Mouse (Mus musculus) naive thymus-derived CD4-positive, alpha-beta T cell, adult 2 months (primary cell): ENCODE results near the gene Sf1.

Source experiments
- DNase-seq: peaks from one replicate; pipeline ENCODE4 v3.0.0-alpha.2; 2011; ENCODE audit warnings: low read depth

Gene Sf1

DNA sequence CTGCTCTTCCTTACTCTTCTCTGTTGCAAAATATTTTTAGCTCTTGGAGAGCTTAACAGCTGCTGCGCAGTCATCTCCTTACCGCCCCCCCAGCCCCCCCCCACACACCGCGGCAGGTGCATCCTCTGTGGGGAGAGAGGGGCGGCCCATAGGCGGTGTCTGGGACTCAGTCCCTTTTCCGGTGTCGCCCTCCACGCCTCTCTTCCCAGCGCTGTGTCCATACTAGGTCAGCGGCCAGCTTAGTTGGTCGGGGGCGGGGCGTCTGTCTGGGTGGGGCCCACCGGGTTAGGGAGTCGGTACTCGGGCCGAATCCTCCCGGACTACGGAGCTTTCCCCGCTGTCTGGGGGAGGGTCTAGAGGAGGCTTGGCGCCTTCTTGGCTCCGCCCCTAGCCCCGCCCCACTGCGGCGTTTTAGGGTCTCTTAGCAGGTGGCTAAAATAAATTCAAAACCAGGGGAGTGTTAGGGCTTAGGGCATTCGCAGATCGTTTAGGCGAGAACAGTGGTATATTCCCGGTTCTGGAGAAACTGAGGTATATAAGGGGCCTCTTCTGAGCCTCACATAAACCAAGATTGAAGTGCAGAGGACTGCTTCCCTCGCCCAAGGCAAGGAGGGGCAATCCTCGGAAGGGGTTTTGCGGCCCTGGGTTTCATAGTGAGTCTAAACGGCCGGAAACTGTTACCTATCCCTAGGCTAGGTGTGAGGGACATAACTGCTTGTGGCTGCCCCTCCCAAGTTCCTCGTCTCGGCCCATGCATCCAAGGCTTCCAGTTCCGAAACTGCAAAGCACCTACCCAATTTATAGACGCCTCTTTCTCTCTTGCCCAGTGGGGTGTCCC lies 35.2 kb downstream of the Sf1 start:
- peak; percentile 87 for DNase-seq

DNA sequence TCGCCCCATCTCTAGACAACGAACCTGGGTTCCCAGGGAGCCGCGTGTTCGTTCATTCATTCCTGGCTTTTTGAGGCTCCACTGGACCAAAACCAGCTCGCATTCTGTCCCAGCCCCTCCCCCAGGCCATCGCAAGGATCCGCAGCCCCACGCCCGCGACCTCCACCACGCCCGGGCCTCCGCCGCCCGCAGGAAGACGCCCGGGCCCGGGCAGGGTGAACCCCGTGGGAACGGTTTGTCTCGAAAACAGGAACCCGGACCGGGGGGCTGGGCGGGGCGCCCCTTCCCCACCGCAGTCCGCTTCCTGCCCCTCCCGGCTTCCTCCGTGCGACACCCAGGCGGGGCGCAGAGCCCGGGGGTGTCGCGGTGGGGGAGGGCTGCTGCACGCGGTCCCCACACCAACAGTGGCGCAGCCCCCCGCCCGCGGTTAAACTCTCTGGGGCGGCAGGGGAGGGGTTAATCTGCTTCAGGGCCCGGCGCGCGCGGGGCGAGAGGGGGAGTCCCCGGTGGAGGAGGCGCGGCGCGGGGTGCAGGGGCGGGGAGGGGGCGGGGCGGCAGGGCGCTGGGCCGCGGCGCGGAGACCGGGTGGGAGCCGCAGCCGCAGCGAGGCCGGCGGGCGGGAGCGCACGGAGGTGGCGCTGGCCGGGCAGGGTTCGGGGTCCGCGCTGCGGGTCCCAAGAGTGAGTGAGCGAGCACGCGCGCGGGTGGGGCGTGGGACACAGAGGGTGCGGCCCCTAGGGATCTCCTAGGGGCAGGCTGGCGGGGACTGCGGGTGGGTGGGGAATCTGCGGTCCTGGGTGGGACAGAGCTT lies 36.0 kb downstream of the Sf1 start, which contains the start of gene Rasgrp2:
Rasgrp2 (plus strand) TSS at position 56 of the 811 bp plus-strand sequence.
- peak; percentile 92 for DNase-seq

DNA sequence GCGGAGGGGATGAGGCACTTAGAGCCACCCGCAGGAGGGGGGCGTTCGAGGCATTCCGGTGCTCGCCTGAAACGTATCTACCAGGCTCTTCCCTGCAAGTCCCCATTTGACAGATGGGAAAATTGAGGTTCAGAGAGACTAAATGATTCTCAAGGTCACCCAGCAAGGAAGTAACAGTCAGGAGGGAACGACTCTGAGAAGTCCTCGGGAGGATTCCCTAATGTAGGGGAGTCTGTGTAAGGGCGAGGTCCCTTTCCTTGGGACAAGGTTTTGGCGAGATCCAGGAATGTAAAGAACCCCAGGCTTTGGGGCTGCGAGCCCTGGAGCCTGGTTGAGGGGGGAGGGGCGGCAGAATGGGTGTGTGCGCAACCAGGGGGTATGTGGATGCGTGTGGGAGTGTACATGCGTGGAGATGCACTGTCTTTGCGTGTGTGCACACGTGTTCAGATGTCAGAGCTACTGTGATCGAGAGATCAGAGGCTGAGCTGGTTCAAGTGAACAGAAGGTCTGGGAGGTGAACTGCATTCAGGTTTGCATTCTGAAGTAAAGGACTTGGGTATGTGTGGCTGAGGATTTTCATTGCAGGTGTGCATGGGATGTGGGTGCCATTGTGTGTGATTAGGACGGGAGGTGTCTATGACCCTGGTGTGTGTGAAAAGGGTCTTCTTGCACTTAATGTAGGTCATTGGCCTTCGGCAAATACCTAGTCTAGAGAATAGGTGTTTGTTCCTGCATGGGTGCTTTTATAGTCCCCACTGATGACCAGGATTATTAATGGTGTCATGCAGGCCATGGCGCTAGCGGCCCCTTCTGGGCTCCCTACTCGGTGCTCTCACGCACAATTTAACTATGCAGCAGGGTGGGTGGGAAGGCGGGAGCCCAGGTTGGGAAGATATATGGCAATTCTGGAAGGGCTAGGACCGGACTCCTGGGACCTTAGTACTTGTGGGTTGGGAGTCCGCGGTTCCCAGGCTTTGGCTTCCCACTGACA lies 36.9 kb downstream of the Sf1 start:
- DNase-seq = peak; percentile 86

DNA sequence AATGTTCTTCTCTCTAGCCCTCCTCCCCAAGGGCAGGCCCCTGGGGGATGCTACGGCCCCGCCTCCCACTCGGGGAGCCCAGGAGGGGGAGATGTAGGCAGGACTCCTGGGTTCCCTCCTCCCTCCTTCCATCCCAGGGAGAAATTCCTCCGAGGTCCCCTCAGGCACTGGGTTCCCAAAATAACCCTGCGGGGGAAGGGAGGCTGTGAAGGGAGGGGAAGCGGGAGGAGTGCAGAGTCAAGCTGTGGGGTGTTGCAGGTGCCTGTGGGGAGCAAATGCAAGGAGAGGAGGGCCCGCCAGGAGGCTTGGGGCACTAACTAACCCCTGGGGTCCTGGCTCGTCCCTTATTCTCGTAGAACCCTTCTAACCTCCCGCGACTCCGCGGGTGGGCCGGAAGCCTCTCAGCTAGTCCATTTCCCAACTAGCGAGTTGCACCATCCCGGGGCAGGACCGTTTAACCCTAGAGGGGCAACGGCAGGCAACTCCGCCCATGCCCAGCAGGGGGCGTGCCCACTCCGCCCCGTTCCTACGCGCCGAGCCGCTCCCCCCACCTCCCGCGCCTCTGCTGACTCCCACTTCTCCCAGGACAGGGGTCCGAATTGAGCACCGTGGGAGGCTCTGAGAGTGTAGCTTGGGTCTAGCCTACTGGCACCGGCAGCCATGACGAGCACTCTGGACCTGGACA lies 37.8 kb downstream of the Sf1 start:
- peak; percentile 89 for DNase-seq

DNA sequence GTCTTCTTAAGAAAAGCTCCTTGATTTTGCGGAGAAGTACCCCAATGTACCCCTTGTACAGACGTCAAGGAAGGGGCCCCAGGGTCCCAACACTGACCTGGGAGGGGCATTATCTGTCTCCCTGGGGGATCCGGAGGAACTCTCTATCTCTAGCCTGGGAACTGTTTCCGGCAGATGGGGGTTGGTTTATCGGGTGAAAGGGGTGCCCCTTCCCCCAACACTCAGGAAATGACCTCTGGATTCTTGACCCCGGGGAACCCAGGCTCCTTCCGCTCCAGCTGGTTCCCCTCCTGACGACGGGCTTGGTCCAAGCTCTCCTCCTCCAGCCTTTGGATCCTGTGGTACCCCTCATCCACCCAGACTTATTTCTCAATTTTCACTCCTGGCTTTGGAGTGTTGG lies 38.5 kb downstream of the Sf1 start:
- DNase-seq = no peak

DNA sequence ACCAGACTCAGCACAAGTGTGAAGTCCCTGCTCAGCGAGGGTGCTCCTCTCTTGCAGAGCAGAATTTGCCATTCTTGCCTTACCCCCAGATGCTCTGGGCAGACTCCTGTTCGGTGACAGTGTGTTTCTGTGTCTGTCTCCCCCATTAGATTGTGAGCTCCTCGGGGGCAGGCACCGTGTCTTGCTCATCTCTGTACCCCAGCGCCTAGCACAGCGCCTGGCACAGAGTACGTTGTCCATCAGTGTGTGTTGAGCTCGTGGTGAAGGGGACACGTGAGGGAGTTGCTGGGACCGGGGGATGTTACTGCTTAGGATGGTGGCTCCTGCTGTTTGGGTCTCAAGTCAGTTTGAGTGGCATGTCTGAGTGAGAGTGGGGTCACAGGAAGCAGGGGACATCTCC lies 40.4 kb downstream of the Sf1 start:
- DNase-seq = no peak

DNA sequence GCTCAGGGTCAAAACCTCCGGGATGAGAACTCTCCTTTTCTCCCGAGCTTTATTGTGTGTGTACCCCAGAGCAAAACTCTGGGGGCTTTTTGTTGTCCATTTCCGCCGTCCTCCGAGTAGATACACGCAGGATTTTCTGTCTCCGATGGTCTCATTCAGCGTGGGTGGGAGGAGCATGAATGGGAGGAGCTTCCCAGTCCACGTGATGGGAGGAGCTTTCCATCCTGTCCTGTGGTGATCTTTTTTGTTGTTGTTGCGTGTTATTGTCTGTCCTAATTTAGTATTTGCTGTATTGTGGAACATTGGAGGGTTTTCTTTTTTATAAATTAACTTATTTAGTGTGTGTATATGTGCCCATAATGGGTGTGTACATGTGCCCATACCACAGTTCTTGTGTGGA lies 41.9 kb downstream of the Sf1 start:
- DNase-seq = no peak

DNA sequence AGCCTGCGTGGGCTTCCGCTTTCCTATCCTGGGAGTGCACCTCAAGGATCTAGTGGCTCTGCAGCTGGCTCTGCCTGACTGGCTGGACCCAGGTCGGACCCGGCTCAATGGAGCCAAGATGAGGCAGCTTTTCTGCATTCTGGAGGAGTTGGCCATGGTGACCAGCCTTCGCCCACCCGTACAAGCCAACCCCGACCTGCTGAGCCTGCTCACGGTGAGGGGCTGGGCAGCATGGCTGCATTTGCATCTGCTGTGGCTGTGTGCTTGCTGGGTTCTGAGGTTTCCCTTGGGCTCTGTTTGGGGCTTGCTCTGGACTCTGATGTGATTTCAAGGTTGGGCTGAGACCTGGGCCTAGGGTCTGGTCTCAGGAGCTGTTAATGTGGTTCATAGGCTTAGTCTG lies 43.6 kb downstream of the Sf1 start:
- no peak for DNase-seq

DNA sequence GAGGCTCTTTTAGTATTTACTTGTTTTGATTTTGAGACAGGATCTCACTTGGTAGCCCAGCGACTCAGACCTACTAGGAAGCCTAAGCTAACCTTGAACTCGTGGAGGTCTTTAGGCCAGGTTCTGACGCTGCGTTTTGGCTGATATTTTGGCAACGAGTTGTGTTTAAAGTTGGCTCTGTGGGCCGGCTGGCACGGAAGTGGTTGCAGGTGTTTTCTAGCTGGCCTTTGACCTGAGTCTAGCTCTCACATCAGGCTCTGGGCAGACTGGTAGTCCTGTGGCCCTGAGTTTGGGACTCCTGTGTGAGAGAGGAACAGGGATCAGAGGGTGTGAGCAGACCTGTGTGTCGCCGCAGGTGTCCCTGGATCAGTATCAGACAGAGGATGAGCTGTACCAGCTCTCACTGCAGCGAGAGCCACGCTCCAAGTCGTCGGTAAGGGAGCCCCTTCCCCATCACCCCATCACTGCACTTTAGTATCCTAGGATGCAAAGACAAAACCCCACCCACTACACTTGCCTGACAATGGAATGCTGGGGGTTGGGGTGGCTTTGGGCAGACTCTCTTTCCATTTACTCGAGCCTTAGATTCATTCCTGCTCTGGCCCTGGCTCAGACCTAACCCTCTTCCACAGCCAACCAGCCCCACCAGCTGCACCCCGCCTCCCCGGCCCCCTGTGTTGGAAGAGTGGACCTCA lies 44.5 kb downstream of the Sf1 start:
- DNase-seq = no peak

DNA sequence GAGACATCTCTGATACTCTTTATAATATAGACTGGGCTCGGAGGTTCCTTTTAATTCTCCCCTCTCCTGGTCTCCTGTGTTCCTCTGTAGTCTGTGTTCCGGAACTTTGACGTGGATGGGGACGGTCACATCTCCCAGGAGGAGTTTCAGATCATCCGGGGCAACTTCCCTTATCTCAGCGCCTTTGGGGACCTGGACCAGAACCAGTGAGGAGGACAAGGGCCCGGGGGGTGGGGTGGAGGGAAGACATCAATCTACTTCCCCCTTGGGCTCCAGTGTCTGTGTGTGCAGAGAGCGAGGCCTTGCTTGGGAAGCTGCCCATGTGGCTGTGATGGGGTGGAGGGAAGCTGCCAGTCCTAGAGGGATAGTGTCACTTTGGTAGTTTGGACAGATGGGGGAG lies 45.3 kb downstream of the Sf1 start:
- DNase-seq = no peak

DNA sequence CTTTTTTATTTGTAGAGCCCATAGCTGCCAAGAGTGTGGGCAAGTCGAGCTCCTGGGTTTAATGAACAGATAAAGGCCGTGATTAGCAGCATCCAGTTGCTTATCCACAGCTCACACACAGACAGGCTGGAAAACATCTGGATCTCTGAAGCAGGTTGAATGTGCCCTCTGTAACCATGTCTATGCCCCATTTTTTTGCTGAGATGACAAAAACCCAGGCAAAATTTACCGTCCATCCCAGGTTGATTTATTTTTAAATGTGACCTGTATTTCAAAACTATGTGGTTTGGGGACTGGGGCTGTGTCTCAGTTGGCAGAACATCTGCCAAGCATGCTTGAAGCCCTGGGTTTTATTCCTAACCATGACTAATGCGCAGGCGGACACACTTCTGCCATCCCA lies 45.7 kb downstream of the Sf1 start:
- DNase-seq = no peak

DNA sequence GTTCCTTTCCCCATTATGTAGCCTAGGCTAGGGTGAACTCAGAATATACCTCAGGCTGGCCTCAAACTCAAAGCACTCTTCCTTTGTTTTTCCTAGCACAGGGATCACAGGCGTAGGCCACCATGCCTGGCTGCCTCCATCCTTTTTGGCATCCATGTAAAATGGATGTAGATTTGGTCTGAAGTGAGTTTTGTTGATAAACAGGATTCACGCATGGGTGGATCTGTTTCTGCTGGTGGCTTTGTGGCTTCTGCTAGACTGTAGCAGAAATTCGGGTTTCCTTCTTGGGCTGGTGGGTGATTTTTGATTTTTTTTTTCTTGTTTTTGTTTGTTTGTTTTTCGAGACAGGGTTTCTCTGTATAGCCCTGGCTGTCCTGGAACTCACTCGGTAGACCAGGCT lies 46.4 kb downstream of the Sf1 start:
- DNase-seq = no peak

DNA sequence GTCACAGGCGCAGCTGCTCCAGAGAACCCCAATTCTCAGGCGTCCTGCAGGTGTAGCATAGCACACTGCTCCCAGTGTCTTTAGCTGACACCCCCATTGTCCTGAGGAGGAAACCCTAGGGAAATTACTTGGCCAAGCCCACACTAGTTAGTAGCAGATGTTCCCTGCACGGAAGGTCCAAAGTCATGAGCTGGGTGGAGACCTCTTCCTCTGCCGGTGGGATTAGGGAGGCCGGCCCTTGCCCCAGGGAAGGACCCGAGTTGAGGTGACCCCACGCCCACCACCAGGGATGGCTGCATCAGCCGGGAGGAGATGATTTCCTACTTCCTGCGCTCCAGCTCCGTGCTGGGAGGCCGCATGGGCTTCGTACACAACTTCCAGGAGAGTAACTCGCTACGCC lies 49.3 kb downstream of the Sf1 start:
- DNase-seq = no peak

DNA sequence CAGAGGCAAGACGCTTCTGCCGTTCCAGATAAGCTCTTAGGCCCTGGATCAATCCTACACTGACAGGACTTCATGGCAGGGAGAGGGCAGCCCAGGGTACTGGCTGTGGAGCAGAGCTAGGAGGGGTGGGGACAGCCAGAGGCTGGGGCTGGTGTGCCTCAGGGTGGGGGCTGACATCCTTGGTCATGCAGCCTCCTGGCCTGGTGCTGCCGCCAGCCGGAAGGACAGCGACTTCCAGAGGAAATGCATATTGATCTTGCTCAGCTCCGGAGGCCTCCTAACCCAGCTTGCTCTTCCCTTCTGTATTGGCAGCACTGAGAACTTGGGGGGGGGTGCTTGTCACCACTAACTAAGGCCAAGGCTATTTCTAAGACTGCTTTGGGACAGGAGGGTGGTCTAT lies 52.0 kb downstream of the Sf1 start:
- DNase-seq = no peak

DNA sequence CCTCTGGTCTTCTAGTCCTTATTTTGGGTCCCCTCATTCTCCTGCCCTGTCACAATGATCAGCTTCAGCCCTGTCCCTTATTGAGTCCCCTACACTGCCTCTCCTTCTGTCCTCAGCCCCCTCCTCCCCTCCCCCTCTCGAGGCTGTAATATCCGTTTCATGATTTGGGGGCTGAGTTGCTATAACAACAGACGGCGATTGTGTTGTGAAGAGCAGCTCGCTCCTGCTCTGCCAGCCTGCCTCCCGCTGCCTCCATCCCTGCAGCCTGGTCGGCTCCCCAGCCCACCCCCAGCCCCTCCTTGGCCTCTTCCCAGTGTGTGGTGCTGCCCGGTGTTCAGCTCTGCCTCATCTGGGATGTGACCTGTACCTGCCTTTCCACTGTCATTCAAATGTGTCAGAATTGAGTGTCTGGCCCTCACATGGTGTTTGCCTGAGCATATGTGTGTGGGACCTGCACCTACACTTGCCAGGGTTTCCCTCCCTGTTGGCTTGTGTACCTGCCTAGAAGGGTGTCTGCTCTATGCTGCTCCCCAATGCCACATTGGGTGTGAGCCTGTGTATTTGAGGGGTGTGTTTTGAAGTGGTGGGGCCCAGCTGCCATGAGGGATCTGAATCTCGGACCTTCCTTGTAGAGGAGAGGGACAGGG lies 52.8 kb downstream of the Sf1 start:
- DNase-seq = no peak

DNA sequence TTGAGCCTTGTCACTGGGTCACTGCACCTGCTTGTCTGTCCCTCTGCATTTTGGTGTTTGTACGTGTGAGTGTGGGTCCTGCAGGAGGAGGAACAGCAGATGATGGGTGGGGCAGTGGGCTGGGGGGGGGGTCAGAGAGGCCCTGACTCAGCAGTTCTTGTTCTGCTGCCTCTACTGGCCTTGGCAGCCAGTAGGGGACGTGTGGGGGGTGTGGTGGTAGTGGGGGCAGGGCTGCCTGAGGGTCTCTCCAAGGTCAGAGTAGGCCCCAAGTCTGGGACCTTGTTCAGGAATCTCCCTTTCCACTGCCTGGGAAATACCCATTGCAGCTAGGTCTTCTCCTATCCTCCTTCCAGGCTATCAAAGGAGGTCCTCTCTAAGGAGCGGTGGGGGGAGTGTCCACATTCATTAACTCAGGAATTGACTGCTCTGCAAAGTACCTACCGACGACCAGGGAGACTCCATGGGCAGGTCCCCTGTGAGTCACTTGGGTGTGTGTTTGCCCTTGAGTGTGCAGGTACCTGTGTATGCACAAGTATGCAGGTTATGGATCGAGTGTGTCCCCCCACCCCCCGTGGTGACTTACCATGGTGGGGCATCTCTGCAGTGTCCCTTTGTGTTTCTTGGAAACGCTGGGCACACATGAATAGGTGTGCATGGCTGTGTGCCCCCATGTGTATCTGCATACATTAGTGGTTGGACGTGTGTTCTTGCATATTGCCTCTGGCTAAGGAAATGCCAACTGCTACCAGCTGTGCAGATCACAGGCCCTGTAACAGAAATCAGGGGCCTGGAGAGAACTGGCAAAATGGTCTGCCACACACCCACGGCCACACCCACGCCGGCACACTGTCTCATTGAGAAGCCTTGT lies 53.6 kb downstream of the Sf1 start:
- DNase-seq = no peak

DNA sequence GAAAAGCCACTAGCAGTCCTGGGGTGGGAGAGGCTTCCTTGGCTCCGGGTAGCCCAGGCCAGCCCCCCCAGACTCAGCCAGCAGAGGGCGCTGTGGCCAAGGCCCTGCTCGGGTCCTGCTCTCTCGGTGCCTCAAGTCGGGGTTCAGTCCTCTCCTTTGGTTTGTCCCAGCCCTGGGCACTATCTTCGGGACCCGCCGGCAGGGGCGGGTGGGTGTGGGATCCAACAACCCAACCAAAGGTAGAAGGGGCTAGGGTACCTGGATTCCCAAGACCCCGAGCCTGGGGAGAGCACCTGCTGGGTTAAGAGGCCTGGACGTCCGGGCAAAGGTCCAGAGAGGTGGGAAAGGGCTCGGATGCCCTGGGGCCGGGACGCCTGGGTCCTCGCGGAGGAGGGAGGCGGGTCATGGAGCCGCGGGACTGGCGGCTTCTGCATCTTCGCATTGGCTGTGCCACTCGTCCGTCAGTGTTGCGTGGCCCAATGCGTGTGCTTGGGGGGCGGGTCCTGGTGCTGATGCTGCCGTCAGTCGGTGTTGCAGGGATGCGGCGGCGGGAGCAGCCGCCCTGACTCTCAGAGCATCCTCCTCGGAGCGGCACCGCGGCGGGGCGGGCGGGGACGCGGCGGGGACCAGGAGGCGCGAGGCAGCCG lies 54.9 kb downstream of the Sf1 start, which contains the start of gene Nrxn2:
Nrxn2 (plus strand) TSS at position 499 of the 647 bp plus-strand sequence.
- peak; percentile 93 for DNase-seq

DNA sequence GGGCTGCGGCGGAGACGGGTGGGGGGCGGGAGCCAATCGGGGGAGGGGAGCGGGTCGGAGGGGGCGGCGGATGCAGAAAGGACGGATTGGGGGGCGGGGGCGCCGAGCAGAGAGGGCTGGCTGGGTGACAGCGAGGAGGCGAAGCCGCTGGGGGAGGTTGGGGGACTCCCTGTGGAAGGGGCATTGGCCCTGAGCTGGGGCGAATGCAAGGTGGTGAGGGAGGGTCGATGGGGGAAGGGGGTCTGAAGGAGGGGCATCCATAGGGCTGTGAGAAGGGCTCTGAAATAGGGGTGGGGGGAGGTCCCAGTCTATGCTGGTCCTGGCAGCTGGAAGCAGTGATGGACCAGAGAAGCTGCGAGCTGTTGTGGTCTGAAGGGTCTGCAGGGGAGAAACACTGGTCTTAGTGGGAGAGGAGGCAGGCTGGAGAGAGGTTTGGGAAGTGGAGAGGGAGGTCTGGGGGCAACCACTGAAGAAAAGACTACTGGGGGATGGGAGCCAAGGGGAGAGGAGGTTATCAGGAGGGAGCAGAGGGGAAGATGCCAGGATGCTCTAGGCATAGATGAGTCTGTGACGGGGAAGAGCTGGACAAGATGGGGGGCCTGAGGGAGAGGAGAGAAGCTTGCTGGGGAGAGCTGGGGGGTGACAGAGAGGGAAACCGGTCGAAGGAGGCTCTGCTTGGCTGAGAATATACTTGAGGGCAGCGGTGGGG lies 55.6 kb downstream of the Sf1 start:
- no peak for DNase-seq
